Mouse (Mus musculus): ENCODE measurements around the gene Wnt10a.
"Not testable (repeated sequence)": the region's sequence is repeated elsewhere in the genome, so short reads cannot be mapped to it uniquely, and the experiment has no call there.

Wnt10a gene

DNA sequence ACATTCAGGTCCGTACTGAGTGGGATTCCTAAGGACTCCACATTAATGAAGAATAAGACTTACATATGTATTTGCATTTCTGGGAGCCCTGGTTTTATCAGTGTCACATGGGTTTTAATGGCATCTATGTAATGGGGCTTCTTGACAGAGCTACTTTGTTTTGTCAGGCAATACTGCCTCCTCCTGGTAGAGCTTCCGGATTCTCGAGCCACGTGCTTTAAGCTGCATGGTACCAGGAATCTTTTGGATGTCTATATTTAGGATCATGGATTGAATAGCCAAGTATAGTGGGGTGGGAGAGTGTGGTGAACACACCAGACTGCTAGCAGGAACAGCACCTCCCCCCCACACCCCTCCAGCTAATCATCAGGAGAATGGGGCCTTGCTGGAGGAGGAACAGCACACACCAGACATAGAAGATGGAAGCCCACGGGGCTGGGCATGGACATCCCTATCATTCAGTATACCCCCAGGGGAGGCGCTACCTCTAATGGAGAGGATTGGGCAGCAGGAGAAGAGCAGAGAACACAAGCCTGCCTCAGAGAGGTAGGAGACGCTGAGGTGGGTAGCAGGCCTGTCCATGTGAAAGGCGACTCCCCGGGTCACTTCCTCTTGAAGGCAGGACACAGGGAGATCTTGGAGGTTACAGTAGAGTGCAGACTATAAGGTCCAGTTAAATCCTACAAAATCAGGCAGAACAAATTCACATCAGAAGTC is 23.8 kb downstream of the Wnt10a start:
- no peak for DNase-seq (ENCODE audit: low spot score in 2 of 2)

DNA sequence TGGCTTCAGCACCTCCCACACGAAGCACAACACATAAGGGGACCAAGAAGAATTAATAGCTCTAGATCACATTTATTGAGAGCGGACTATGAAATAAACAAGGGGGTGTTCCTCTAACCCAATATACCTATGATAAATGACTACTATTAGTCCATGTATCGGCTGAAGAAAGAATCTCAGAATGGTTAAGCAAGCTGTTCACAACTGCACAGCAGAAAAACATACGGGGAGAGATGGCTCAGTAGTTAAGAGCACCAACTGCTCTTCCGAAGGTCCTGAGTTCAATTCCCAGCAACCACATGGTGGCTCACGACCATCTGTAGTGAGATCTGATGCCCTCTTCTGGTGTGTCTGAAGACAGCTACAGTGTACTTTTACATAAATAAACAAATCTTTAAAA is 24.6 kb downstream of the Wnt10a start:
- DNase-seq (ENCODE audit: low spot score in 2 of 2): not testable (repeated sequence)

DNA sequence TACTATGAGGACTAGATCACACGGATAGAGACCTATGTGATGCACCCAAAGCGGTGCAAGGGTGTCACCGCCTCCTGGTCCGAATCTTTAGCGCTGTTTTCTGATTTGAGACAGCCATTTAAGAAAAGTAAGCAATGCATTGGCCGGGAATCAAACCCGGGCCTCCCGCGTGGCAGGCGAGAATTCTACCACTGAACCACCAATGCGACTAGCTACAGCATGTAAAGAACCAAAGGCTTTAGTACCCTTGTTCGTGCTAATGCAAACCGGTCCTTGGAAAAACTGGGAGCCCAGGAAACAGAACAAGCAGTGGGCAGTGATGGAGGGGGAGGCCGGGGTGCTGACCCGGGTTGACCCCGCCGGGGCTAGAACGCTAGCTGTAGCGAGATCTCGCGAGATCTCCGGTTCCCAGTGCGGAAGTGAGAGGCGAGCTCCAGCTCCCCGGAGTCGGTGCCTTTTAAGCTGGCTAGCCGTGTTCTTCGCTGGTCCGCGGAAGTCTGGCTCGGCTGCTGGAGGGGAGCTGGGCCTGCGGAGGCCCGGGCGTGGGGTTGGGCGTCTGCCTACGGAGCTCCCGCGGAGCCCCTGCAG is 25.4 kb downstream of the Wnt10a start:
- DNase-seq (ENCODE audit: low spot score in 2 of 2): peak; percentile 85 to 90

DNA sequence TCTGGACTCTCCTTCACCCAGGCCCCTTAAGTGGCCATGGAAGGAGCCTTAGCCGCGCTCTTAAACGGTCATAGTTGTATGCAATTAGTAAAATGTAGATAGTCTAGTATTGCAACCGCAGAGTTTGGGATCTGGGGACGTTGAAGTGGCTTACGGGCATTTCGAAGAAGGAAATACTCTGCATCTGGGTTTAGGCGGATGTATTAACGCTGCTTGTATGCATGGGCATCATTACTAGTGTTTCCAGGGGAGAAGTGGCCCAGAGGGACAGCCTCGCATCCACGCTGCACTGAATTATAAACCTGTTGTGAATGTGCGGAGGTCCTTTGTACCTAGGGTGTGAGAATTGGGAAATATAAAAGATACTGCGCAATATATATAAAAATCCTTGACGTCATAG is 25.9 kb downstream of the Wnt10a start:
- DNase-seq (ENCODE audit: low spot score in 2 of 2): no peak

DNA sequence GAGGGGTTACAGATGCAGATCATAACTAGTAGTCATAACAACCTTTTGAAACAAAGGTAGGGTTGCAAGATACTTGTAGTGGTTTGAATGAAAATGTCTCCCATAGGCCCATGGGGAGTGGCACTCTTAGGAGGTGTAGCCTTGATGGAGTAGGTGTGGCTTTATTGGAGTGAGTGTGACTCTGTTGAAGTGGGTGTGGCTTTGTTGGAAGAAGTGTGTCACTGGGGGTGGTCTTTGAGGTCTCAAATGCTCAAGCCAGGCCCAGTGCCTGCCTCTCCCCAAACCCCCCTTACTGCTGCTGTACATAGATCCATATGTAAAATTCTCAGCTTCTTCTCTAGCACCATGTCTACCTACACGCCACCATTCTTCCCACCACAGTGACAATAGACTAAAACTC is 27.2 kb downstream of the Wnt10a start:
- no peak for DNase-seq (ENCODE audit: low spot score in 2 of 2)

DNA sequence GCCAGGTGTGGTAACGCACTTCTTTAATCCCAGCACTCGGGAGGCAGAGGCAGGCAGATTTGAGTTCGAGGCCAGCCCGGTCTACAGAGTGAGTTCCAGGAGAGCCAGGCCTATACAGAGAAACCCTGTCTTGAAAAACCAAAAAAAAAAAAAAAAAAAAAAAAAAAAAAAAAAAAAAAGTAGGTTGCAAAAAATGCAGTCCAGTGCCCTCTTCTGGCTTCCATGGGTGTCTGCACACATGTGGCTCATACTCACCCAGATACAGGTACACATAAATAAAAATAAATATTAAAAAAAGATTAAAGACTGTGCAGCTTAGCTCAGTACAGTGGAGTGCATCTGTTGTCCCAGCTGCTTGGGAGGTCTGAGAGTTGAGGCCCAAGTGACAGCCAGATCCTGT is 32.3 kb downstream of the Wnt10a start:
- not testable (repeated sequence) for DNase-seq (ENCODE audit: low spot score in 2 of 2)

DNA sequence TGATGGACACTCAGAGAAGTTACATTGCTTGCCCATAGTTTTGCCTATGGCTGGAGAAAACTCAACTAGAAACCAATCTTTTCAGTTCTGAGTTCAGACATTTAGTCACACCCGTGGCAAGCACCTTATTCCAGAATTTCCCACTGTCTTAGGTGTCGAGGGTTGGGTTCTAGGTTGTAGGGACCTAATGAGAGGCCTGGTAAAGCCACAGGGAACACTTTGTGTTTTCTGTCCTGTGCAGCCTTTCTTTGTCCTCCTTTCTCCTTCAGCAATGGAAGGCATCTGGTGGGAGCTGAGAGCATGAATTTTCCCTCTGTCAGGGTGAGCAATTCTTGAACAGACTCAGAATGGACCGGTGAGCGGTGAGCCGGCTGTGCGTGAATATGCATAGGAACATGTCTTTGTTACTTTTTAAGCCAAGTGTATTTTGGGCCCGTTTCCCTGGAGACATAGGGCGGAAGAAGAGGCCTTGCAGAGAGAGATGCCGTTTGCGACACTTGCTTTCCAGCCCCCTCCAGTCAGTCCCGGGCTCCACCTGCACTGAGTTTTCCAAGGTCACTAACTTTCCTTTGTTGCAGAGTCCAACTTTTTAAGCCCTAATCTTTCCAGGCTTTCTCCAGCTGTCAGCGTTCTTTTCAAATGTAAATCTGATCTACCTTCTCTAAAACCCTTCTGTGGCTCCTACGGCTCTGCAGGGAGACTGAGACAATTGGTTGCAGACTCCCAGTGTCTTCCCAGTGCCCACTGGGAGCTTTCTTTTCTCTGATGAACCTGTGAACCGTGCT is 33.4 kb downstream of the Wnt10a start:
- no peak for DNase-seq (ENCODE audit: low spot score in 2 of 2)

DNA sequence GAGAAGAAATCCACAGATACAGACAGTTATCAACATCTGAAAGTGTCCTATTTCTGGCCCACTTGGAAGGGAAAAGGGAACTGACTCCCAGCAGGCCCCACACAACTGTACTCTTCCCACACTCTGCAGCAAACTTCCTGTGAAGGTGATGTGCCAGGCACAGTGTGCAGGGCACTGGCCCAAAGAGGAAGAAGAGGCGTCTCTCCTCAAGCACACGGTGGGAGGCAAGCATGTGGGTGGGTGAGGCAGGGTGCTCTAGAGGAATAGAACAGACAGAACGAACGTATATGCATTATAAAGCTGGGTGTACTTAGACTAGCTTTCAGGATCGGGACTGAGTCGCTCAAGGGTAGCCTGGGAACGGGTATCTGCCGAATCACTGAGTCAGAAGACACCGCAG is 38.7 kb downstream of the Wnt10a start:
- no peak for DNase-seq (ENCODE audit: low spot score in 2 of 2)

DNA sequence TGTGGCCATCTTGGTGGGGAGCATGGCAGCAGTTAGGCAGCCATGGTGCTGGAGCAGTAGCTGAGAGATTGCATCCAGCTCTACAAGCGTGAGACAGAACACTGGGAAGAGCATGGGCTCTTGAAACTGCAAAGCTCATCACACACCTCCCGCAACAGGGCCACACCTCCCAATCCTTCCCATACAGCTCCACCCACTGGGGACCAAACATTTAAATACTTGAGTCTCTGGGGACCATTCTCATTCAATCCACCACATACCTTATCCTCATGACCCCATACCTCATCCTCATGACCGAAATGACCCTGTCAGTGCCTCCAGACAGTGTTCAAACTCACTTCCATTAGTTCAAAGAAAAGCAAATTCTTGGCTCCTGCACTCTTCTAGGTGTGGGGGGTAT is 41.9 kb downstream of the Wnt10a start:
- DNase-seq (ENCODE audit: low spot score in 2 of 2): no peak

DNA sequence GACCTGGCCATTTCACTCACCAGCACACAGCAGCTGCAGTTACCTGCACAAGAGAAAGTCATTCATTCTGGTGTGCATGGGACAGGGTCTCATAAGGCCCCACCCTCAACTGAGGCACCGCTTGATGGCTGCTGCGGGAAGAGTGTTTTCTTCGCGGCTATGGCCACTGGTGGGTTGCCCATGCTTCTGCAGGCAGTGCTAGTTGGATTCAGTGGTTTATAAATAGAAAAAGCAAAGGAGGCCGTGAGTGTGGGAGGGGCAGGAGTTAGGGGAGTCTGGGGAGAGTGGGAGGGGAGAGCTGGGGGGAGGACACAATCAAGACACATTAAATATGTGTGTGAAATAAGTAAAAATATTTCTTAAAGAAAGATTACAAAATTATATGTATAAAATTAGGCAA is 51.8 kb downstream of the Wnt10a start:
- DNase-seq (ENCODE audit: low spot score in 2 of 2): no peak

DNA sequence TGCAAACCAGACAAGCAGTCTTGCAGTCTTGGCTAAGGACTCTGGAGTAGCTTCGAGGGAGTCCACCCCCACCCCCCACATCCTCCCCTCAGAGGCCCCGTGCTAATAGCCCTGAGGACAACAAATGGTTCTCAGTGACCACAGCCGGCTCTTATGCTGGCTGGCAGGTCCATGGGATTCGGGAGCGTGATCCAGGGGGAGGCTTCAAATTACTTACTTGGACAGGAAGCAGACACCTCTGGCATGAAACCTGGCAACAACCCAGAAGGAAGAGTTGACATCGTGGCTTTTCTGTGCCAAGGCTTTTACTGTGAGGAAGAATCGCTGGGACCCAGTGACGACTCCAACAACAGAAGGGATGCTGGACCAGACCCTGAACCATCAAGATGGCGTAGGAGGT is 55.0 kb downstream of the Wnt10a start:
- no peak for DNase-seq (ENCODE audit: low spot score in 2 of 2)

DNA sequence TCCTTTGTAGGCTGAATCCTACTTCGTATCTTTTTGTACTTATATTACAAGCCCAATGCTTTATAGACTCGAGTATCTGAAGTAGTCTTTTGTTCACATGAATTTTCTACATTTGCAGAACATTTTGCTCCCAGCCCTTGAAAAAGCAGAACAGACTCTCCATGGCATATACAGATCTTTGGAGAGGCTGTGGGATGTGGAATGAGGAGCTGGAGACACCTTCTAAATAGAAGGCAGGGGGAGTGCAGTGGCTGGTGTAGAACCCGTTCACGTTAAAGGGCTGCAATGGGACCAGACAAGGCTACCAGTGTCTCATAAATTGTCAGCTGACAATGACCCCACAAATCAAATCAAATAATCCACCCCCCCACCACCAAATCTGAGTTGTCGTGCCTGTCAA is 57.6 kb downstream of the Wnt10a start:
- no peak for DNase-seq (ENCODE audit: low spot score in 2 of 2)

DNA sequence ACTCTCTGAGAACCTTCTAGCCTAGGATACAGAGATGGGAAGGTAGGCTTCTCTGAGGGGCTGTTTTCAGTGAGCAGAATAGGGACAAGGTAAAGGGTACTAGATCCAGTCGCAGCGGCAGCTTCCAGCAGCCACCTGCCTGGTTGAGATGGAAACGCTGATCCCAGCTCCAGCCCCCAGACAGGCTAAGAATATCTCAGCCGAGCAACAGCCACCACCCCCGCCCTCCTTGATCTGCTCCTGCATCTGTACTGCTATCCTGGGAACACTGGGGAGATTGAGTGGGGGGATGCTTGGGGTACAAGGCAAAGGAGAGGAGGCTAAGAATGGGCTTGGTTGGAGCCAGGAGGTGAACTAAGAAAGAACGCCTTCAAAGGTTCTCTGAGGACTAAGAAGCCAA is 58.9 kb downstream of the Wnt10a start:
- no peak for DNase-seq (ENCODE audit: low spot score in 2 of 2)

DNA sequence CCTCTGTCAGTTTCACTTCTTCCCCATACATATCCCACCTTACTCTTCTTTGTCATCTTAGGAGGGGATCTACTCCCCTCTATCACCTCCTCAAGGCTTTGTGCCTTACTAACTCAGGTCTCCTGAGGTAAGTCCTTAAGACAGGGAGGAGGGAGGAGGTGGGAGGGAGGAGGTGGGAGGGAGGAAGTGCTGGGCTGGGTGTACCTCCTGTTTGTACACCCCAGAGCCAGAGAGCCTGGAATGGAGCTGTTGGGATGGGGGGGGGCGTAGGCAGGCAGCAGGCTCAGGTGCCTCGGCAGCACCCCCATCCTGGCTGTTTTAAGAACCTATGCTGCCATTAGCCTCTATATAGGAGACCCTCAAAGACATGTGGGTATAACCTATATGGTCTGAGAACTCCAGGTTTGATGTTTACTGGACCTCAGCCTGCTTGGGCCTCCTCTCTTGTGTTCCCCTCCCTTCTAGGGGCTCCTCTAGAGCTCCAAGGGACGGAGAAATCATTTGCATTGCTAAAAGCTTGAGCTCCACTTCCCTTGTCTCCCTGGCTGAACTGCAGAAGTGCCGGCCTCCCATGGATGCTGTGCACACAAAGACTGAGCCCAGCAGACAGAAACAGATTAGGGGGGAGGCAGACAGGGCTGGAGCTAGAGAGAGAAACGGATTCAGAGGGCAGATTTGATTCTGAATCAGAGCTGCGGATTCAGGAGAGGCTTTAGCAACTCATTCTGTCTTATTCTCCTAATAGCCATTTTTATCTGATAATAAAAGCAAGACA is 59.9 kb downstream of the Wnt10a start:
- DNase-seq (ENCODE audit: low spot score in 2 of 2): no peak

Data from urinary bladder, postnatal 36 days (tissue).